In the genomic region with DNA sequence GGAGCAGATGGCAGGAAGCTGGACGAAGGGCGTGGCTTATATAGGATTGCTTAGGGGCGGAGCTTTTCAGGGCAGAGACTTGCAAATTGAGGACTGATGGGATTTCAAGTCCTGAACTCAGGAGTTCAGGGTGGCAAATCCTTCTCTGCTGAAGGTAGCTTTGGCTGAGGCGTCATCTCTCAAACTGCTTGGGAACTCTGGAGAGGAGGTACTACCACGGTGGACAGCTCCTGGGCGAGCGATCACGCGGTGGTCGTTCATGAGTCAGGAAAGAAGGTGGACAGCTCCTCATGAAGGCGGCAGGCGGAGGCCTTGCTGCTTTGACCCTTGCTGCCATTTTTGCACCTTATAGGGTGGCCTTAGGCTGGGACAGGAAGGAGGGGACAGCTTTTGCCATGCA, we compare ENCODE assay signal across 14 mouse cellular contexts. TPM values are rescaled to one million over a fixed set of nuclear protein-coding genes. Genes with fewer than 3 reads are reported as not detected.
DNase-seq lines count a peak whose midpoint lies in the region; ATAC-seq and TF ChIP-seq lines count a peak whose summit lies in the region.
"Had no signal": no experiment of that assay in that cellular context is flagged by ENCODE, and none has a peak within 500 bp of the region (broad histone marks: within the 10 kb centered on the region; RNA-seq: fewer than 3 reads in every experiment).

No protein-coding gene starts in this region.

- no peak overlapping the region for H3ac ChIP-seq in myocyte (ENCODE audit: control insufficient read depth, insufficient read length)

- H3K4me3 ChIP-seq in kidney, adult 2 months (ENCODE audit: insufficient read depth, low read depth, low read length) = no peak overlapping the region
- H3K4me3 ChIP-seq in MEL (ENCODE audit: control insufficient read depth in 1 of 2, insufficient read depth in 1 of 2, low read depth in 2 of 2, low read length in 2 of 2) (no peak overlapping the region), myocyte (no peak overlapping the region)
- H3K4me3 ChIP-seq in midbrain, embryonic 15.5 days = no peak overlapping the region
- H3K4me3 ChIP-seq: heart, embryonic 12.5 days; limb, embryonic 13.5 days had no signal

- H3K9ac ChIP-seq in MEL (ENCODE audit: control insufficient read depth, low read depth, low read length, poor library complexity, severe bottlenecking) = no peak overlapping the region
- H3K9ac ChIP-seq in midbrain, embryonic 15.5 days = no peak overlapping the region
- H3K9ac ChIP-seq: heart, embryonic 12.5 days; limb, embryonic 13.5 days had no signal

- TF ChIP-seq EP300 in MEL (IDR thresholded peaks at IDR 0.05; ENCODE audit: low read depth in 1 of 2, low read length in 2 of 2) = no peak

- no peak for ATAC-seq in midbrain, embryonic 15.5 days (replicated peaks)

- no peak for TF ChIP-seq POLR2A in kidney, adult 2 months (IDR thresholded peaks at IDR 0.05; ENCODE audit: low read depth, low read length)
- TF ChIP-seq POLR2A in MEL (IDR thresholded peaks at IDR 0.05; ENCODE audit: control insufficient read depth in 1 of 2, insufficient read depth in 1 of 2, low read depth in 1 of 2, low read length in 2 of 2, poor library complexity in 1 of 2) (no peak), myocyte (IDR thresholded peaks at IDR 0.05; ENCODE audit: insufficient read length, low read depth) (no peak)

- no peak for TF ChIP-seq RAD21 in MEL (IDR thresholded peaks at IDR 0.05; ENCODE audit: low read depth, low read length)

- 27% methylated on average over 12 of the region's 12 CpGs for WGBS in kidney, adult 2 months
- 31% methylated on average over 12 of the region's 12 CpGs for WGBS in midbrain, embryonic 15.5 days

- no peak for TF ChIP-seq CTCF in kidney, adult 2 months (conservative IDR thresholded peaks at IDR 0.05; ENCODE audit: insufficient read depth, insufficient read length, low read depth, low read length)
- no peak for TF ChIP-seq CTCF in MEL (IDR thresholded peaks at IDR 0.05 in 2 of 3, conservative IDR thresholded peaks at IDR 0.05 in 1 of 3; ENCODE audit: control insufficient read depth in 1 of 3, insufficient read depth in 1 of 3, low read depth in 2 of 3, low read length in 3 of 3, poor library complexity in 1 of 3, severe bottlenecking in 1 of 3)

- no peaks in the 10 kb centered on the region for H3K9me3 ChIP-seq in MEL (replicated peaks; ENCODE audit: insufficient read depth, low read length)
- H3K9me3 ChIP-seq in midbrain, embryonic 15.5 days = no peaks in the 10 kb centered on the region
- H3K9me3 ChIP-seq: heart, embryonic 12.5 days; limb, embryonic 13.5 days had no signal

- H3K79me2 ChIP-seq in MEL (ENCODE audit: control insufficient read depth, insufficient read depth, low read length, poor library complexity) (no peaks in the 10 kb centered on the region), myocyte (ENCODE audit: control insufficient read depth, insufficient read depth) (no peaks in the 10 kb centered on the region)

- peak; percentile 55 to 65 for DNase-seq in kidney, postnatal 4 days
- DNase-seq in kidney, adult 2 months = no peak
- DNase-seq in MEL (ENCODE audit: low read depth, low spot score) = peak; percentile 36
- DNase-seq in embryo, embryonic 11 days = peak; percentile 57
- DNase-seq in adrenal gland, adult 8-10 months = no peak
- DNase-seq: adrenal gland, postnatal 25 days; cerebellum, adult 8-10 months; right cerebral cortex, adult 18-20 months had no signal

- no peaks in the 10 kb centered on the region for H3K36me3 ChIP-seq in kidney, adult 2 months (ENCODE audit: control insufficient read depth, insufficient read depth, low read length)
- H3K36me3 ChIP-seq in MEL (ENCODE audit: control insufficient read depth in 1 of 2, insufficient read depth in 2 of 2, low read length in 2 of 2) = no peaks in the 10 kb centered on the region
- no peaks in the 10 kb centered on the region for H3K36me3 ChIP-seq in myocyte (ENCODE audit: control insufficient read depth, insufficient read depth)
- no peaks in the 10 kb centered on the region for H3K36me3 ChIP-seq in midbrain, embryonic 15.5 days (replicated peaks)
- H3K36me3 ChIP-seq: heart, embryonic 12.5 days; limb, embryonic 13.5 days had no signal

- no peak overlapping the region for H3K4me2 ChIP-seq in myocyte (ENCODE audit: low read depth)
- no peak overlapping the region for H3K4me2 ChIP-seq in midbrain, embryonic 15.5 days
- H3K4me2 ChIP-seq: heart, embryonic 12.5 days; limb, embryonic 13.5 days had no signal

- no peaks in the 10 kb centered on the region for H3K27me3 ChIP-seq in kidney, adult 2 months (replicated peaks; ENCODE audit: control insufficient read depth, insufficient read depth, low read length)
- H3K27me3 ChIP-seq in MEL (ENCODE audit: control insufficient read depth in 1 of 2, insufficient read depth in 2 of 2, low read length in 2 of 2) = peaks cover 16 to 28% of the 10 kb centered on the region in 2 experiments
- peaks cover 36% of the 10 kb centered on the region for H3K27me3 ChIP-seq in myocyte (ENCODE audit: control insufficient read depth, insufficient read depth, insufficient read length)
- no peaks in the 10 kb centered on the region for H3K27me3 ChIP-seq in midbrain, embryonic 15.5 days (replicated peaks)
- H3K27me3 ChIP-seq: limb, embryonic 13.5 days had no signal

- H3K27ac ChIP-seq in kidney, adult 2 months (ENCODE audit: insufficient read depth, low read depth, low read length) = no peak overlapping the region
- H3K27ac ChIP-seq in MEL (ENCODE audit: control insufficient read depth, low read depth, low read length) = no peak overlapping the region
- H3K27ac ChIP-seq in midbrain, embryonic 15.5 days = no peak overlapping the region
- H3K27ac ChIP-seq: limb, embryonic 13.5 days; macrophage had no signal

- H3K4me1 ChIP-seq in kidney, adult 2 months (ENCODE audit: control insufficient read depth, insufficient read depth, low read length) = no peaks in the 10 kb centered on the region; the same call in 1 of the 2 replicates
- H3K4me1 ChIP-seq in MEL (ENCODE audit: control insufficient read depth in 1 of 2, insufficient read depth in 2 of 2, low read length in 2 of 2) = no peaks in the 10 kb centered on the region
- H3K4me1 ChIP-seq in midbrain, embryonic 15.5 days = no peaks in the 10 kb centered on the region
- H3K4me1 ChIP-seq: heart, embryonic 12.5 days had no signal

TF ChIP-seq in MEL, 35 proteins besides CTCF, POLR2A, EP300 and RAD21:
- TF ChIP-seq ZMIZ1 (IDR thresholded peaks at IDR 0.05; ENCODE audit: low read depth, low read length) (no peak), MAZ (IDR thresholded peaks at IDR 0.05; ENCODE audit: low read depth, low read length) (no peak), SIN3A (IDR thresholded peaks at IDR 0.05; ENCODE audit: low read length) (peak; percentile 65; the same call in 1 of the 2 replicates), POLR2AphosphoS5 (IDR thresholded peaks at IDR 0.05; ENCODE audit: borderline replicate concordance, low read depth, low read length) (no peak), TCF12 (IDR thresholded peaks at IDR 0.05; ENCODE audit: low read depth, low read length) (no peak), ELF1 (IDR thresholded peaks at IDR 0.05; ENCODE audit: low read depth, low read length) (no peak), GATA1 (IDR thresholded peaks at IDR 0.05; ENCODE audit: low read depth, low read length) (no peak), MXI1 (IDR thresholded peaks at IDR 0.05; ENCODE audit: low read depth, low read length) (peak; percentile 64; the same call in 1 of the 2 replicates)

TF ChIP-seq in myocyte, 11 proteins besides CTCF, POLR2A, EP300 and RAD21:
- peak; percentile 98 for TF ChIP-seq REST (IDR thresholded peaks at IDR 0.05; ENCODE audit: insufficient read depth, insufficient read length)
- TF ChIP-seq CEBPB (IDR thresholded peaks at IDR 0.05; ENCODE audit: insufficient read depth, poor library complexity, severe bottlenecking) = no peak

RNA-seq across cellular contexts. Expression of a gene that starts 20.2 kb away (rescaled TPM):
- not detected in 2 replicates for polyA plus RNA-seq in kidney, adult 2 months (2012; rRNA removed)
- total RNA-seq in MEL (2012; rRNA removed) = 17.0 and 18.6 TPM in 2 replicates
- polyA plus RNA-seq in MEL (2012; ENCODE audit: insufficient read depth in 1 of 2, insufficient read length in 2 of 2, low read depth in 1 of 2, low replicate concordance in 2 of 2, missing spikeins in 1 of 2) (10 to 100 TPM in 1 of 2 experiments, not detected in 1; 16.0 TPM), myocyte (2012; fragmentation: generic; extraction: Trizol) (0.10 TPM)
- polyA plus RNA-seq in midbrain, embryonic 15.5 days (2015; fragmentation: Nextera tagmentation; extraction: Ambion mirVana) = not detected in 2 replicates
- 1 to 10 TPM in 2 of 4 experiments, under 1 TPM in 1, not detected in 1; 0.62 to 1.9 (median 1.5) TPM for total RNA-seq in adrenal gland, adult 8-10 months (2022)
- total RNA-seq: layer of hippocampus, postnatal 10 days had no signal
- polyA plus RNA-seq: macrophage had no signal

Comparison
In these comparisons a context has a peak if more than half of its experiments do, and no peak if none do; other contexts are left out.
1. DNase-seq: peak in kidney, postnatal 4 days (2 of 2), MEL (single experiment) and embryo, embryonic 11 days (single experiment); none in kidney, adult 2 months (single experiment) and adrenal gland, adult 8-10 months (single experiment).